Mouse (Mus musculus) spleen, adult 2 months (tissue): Measurements from ENCODE around the gene Csf2rb2. TPM values are rescaled to one million over a fixed set of nuclear protein-coding genes. Genes with fewer than 3 reads are reported as not detected.

Experiments
- DNase-seq, 2 experiments: peaks; one replicate each; pipeline versions ENCODE4 v3.0.0 to v3.0.0-alpha.2; 2012 to 2021; ENCODE audit warnings: low spot score in 2 of 2, low read depth in 1 of 2
- H3K27ac ChIP-seq: fragments of 200-500 bp; 2 replicates; pipeline ENCODE4 v1.5.1; 2012; ENCODE audit warnings: low read length, inconsistent platforms; ENCODE audit not compliant: insufficient read depth
- H3K27me3 ChIP-seq: fragments of 200-500 bp; 2 replicates; pipeline ENCODE4 v1.6.1; 2012; ENCODE audit warnings: mild to moderate bottlenecking, moderate library complexity, low read length, inconsistent platforms; ENCODE audit not compliant: control insufficient read depth, insufficient read depth
- H3K36me3 ChIP-seq: fragments of 200-500 bp; 2 replicates; pipeline ENCODE4 v1.6.1; 2012; ENCODE audit warnings: mild to moderate bottlenecking, low read length, inconsistent platforms; ENCODE audit not compliant: control insufficient read depth, insufficient read depth
- H3K4me1 ChIP-seq: fragments of 200-500 bp; 2 replicates; pipeline ENCODE4 v1.6.1; 2011; ENCODE audit warnings: inconsistent platforms; ENCODE audit not compliant: control insufficient read depth, insufficient read depth, insufficient read length
- H3K4me3 ChIP-seq: fragments of 200-500 bp; 2 replicates; pipeline ENCODE4 v1.5.1; 2011; ENCODE audit warnings: mild to moderate bottlenecking, inconsistent platforms; ENCODE audit not compliant: insufficient read depth, insufficient read length; ENCODE audit errors: extremely low read depth
- CTCF ChIP-seq: fragments of 200-500 bp; IDR thresholded peaks from 2 replicates; pipeline ENCODE4 v1.5.1; 2011; ENCODE audit warnings: mild to moderate bottlenecking, inconsistent platforms; ENCODE audit not compliant: insufficient read depth, insufficient read length, insufficient replicate concordance; ENCODE audit errors: extremely low read depth
- POLR2A ChIP-seq: fragments of 200-500 bp; IDR thresholded peaks from 2 replicates; pipeline ENCODE4 v1.6.1; 2011; ENCODE audit warnings: low read depth, low read length, inconsistent platforms
- WGBS: fragments of 180-500 bp; shearing (Covaris S2); methylation state at CpG from one replicate; pipeline ENCODE4 v1.1.7; 2018; 5-methylcytosine and 5-hydroxymethylcytosine counted together
- polyA plus RNA-seq: library from polyadenylated mRNA; depleted of rRNA; stranded (reverse); fragments of >200 nt; gene quantifications from 2 replicates; pipeline ENCODE4 v1.2.3, GENCODE M21; 2012

Csf2rb2 gene
- polyA plus RNA-seq, 1 experiment: 14.4 TPM

- DNase-seq: no peak
- no peaks in the 10 kb centered on the region for H3K27me3 ChIP-seq
- H3K4me3 ChIP-seq: no peak overlapping the region
- 78% methylated on average over 4 of the region's 4 CpGs for WGBS
- H3K27ac ChIP-seq: no peak overlapping the region
- H3K4me1 ChIP-seq: peaks cover 3% of the 10 kb centered on the region
- no peak for TF ChIP-seq POLR2A
- TF ChIP-seq CTCF: no peak
- no peaks in the 10 kb centered on the region for H3K36me3 ChIP-seq
Observed at GRCm38 (mm10) chr15:78310971-78311370, 5.5 kb upstream of the Csf2rb2 start.

GRCm38 (mm10) chr15:78309865-78310264 is 4.3 kb upstream of the Csf2rb2 start:
- no peak overlapping the region for H3K27ac ChIP-seq
- peaks cover 7% of the 10 kb centered on the region for H3K4me1 ChIP-seq
- H3K27me3 ChIP-seq: no peaks in the 10 kb centered on the region
- no peak overlapping the region for H3K4me3 ChIP-seq
- no peak for TF ChIP-seq POLR2A
- no peak for TF ChIP-seq CTCF
- 55% methylated on average over 5 of the region's 5 CpGs for WGBS
- H3K36me3 ChIP-seq: no peaks in the 10 kb centered on the region
- no peak for DNase-seq

GRCm38 (mm10) chr15:78303665-78304233 is 1.8 kb downstream of the Csf2rb2 start:
- H3K4me3 ChIP-seq: no peak overlapping the region; the same call in 1 of the 2 replicates

GRCm38 (mm10) chr15:78302718-78303117 is 2.8 kb downstream of the Csf2rb2 start:
- no peaks in the 10 kb centered on the region for H3K36me3 ChIP-seq
- no peak for DNase-seq
- H3K27ac ChIP-seq: no peak overlapping the region
- no peak overlapping the region for H3K4me3 ChIP-seq
- WGBS: 96% methylated on average over 4 of the region's 4 CpGs
- TF ChIP-seq CTCF: no peak
- TF ChIP-seq POLR2A: no peak
- H3K4me1 ChIP-seq: peaks cover 7% of the 10 kb centered on the region
- no peaks in the 10 kb centered on the region for H3K27me3 ChIP-seq

More at GRCm38 (mm10) chr15:78303665-78304233, 1.8 kb downstream of the Csf2rb2 start:
- DNase-seq: no peak
- peaks cover 5% of the 10 kb centered on the region for H3K4me1 ChIP-seq
- H3K36me3 ChIP-seq: no peaks in the 10 kb centered on the region
- H3K27me3 ChIP-seq: no peaks in the 10 kb centered on the region
- TF ChIP-seq CTCF (no peak), POLR2A (no peak)
- no peak overlapping the region for H3K27ac ChIP-seq
- 82% methylated on average over 6 of the region's 6 CpGs for WGBS

GRCm38 (mm10) chr15:78300773-78301172 is 4.7 kb downstream of the Csf2rb2 start:
- Histone ChIP-seq H3K4me3 (no peak overlapping the region), H3K36me3 (no peaks in the 10 kb centered on the region), H3K4me1 (peaks cover 4% of the 10 kb centered on the region; the same call in 1 of the 2 replicates), H3K27me3 (no peaks in the 10 kb centered on the region), H3K27ac (no peak overlapping the region)
- TF ChIP-seq POLR2A (no peak), CTCF (no peak)
- no peak for DNase-seq

GRCm38 (mm10) chr15:78299641-78300040 is 5.9 kb downstream of the Csf2rb2 start:
- 30% methylated on average over 3 of the region's 3 CpGs for WGBS
- no peak for DNase-seq
- Histone ChIP-seq H3K27ac (no peak overlapping the region), H3K4me3 (no peak overlapping the region), H3K27me3 (no peaks in the 10 kb centered on the region), H3K36me3 (no peaks in the 10 kb centered on the region), H3K4me1 (peaks cover 2% of the 10 kb centered on the region; the same call in 1 of the 2 replicates)
- TF ChIP-seq CTCF (no peak), POLR2A (no peak)

- no peak overlapping the region for H3K4me3 ChIP-seq
- DNase-seq: no peak
- H3K27me3 ChIP-seq: no peaks in the 10 kb centered on the region
- TF ChIP-seq POLR2A (no peak), CTCF (no peak)
- WGBS: 91% methylated on average over 1 of the region's 1 CpGs
- no peak overlapping the region for H3K27ac ChIP-seq
- no peaks in the 10 kb centered on the region for H3K36me3 ChIP-seq
- peaks cover 2% of the 10 kb centered on the region; the same call in 1 of the 2 replicates for H3K4me1 ChIP-seq
Observed at GRCm38 (mm10) chr15:78298558-78298957, 7.0 kb downstream of the Csf2rb2 start.
